Mouse (Mus musculus) naive thymus-derived CD4-positive, alpha-beta T cell, adult 2 months (primary cell): ENCODE measurements around the gene Yipf3.

Experiments used
- DNase-seq: peaks from one replicate; pipeline ENCODE4 v3.0.0-alpha.2; 2011; ENCODE audit warnings: low read depth

The Yipf3 gene

DNA sequence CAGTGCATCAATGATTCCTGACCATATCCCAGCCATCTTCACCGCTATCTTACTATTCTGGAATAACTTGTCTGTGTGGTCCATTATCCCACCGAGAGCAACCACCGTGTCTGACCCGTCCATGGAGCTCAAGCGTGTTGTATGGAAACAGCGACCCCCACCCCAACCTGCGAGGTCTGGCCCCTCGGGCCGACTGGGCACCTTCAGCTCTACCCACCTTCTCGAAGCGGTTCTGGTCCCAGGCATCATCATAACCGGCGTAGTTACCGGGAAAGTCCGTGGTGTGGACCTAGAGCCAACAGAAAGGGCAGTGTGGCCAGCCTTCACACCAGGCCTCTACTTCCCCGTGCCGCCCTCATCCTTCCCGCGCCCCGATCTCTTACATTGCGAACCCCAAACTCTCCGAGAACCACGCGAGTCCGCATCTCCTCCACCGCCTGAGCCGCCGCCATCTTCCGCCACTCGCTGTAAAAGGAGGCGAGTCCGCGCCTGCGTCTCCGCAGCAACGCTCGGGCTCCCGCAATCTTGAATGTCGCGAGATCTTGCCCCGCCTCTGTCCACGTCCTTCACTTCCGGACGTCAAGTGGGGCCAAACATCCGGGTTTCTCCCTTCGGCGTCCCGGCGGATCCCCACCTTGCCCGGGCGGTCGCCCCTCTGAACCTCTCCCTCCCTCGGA lies at the start of gene Yipf3, which contains the start of gene Polr1c:
Yipf3 (plus strand) TSS at position 569 of the 677 bp plus-strand sequence.
Polr1c (minus strand) TSS at position 543 of the 677 bp plus-strand sequence.
- peak; percentile 93 for DNase-seq

DNA sequence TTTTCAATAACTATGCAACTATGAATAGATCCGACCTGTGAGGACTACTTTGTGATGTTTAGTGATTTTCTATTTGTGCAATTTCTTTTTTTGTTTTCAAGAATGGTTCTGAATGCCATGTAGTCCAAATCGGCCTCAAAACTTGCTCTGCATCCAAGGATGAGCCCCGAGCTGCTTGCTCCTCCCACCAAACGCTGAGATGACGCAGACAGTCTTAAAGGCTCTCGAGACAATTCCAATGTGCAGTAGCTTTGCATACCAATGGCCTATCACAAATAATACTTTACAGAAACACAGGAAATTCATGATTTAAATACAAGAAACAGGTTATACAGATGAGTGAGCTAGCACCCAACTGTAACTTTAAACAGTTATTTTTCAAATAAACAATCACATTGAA lies 46.7 kb upstream of the Yipf3 start:
- DNase-seq: no peak

DNA sequence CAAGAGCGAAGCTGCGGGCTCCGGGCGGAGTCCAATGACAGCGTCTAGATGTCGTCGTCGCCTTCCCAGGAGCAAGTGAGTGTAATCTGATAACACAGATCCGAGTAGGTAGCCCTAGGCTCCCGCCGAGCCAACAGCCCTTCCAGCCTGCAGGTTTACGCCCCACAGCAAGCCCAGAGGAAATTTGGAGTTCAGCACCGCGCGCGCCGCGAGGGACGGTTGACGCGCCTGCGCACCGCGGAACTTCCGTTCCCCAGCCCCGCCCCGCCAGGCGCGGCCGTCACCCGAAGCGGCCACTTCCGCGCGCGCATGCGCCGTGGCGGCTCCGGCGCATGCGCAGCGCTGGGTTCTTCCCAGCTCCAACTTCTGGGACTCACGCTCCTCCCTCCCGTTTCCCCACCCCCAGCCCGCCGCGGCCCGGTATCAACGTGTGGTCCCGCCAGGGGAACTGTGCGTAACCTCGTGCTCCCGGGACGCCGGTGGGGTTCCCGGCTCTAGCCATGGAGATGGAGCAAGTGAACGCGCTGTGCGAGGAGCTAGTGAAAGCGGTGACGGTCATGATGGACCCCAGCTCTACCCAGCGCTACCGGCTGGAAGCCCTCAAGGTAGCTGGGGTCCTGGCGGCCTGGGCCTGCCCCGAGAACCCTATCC lies 45.3 kb upstream of the Yipf3 start, which contains the start of the genes Polh and Xpo5:
Polh (minus strand) TSS at position 225 of the 651 bp plus-strand sequence.
Xpo5 (plus strand) TSS at position 362 of the 651 bp plus-strand sequence.
- DNase-seq: peak; percentile 96

DNA sequence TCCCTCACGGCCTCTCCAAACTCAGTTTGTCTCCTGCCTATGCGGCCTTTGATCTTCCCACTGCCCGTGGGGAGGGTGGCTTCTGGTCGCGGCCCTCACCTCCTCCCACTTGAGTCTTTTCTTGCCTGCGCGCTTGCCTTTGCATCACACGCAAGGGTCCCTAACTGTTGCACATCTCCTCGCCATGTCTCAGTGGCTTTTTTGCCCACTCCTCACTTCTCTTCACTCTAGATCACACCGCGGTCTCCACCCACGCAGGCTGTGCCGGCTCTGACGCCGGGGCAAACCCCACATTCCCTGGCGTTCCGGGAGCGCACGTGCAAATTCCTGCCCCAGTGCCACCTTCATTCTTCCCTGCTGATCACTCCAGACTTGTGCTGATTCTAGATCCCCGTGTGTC lies 44.8 kb upstream of the Yipf3 start:
- DNase-seq: no peak

DNA sequence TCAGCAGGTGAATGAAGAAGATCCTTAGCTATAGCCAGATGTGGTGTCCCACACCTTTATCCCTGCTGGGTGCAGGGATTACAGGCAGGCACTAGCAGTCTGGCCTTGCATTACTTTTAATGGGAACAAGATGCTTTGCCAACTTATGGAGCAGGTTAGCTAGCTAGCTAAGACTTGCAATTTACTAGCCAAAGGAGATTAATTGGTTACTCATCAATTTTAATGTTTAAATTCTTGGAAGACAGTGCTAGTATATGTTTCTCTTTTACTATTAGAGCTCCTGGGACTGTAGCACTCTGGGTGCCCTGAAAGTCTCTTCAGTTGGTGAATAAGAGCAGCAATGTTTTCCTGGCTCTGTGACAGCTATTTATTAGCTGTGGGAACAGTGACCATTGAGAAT lies 41.2 kb upstream of the Yipf3 start:
- no peak for DNase-seq

DNA sequence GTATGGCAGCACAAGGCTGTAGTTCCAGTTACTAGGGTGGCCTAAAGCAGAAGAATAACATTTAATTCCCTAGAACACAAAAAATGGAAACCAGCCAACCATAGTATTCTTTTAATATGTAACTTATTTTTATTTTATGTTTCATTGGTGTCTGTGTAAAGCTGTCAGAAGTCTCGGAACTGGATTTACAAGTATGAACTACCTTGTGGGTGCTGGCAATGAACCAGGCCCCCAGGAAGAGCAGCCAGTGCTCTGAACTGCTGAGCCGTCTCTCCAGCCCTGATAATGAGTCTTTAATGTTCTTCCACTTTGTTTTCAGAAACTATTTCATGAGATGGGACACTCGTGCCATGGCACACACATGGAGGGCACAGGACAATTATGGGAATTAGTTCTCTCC lies 37.3 kb upstream of the Yipf3 start:
- DNase-seq: no peak

DNA sequence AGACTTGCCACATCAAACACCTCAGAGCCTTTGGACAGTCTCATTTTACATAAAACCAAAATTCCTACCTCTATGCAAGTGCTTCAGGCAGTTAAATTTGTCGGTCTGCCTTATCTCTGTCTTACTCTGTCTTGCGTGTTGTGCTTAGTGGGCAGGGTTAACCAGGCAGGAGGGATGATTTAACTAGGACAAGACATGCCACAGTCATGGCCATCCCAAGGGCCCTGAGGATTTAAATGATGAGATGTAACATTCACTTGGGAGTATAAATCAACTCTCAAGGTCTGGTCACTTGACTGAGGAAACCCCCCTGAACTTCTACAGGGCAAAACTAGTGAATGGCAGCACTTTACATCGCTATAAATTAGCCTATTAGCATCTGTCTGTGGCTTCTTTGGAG lies 26.3 kb upstream of the Yipf3 start:
- DNase-seq: no peak

DNA sequence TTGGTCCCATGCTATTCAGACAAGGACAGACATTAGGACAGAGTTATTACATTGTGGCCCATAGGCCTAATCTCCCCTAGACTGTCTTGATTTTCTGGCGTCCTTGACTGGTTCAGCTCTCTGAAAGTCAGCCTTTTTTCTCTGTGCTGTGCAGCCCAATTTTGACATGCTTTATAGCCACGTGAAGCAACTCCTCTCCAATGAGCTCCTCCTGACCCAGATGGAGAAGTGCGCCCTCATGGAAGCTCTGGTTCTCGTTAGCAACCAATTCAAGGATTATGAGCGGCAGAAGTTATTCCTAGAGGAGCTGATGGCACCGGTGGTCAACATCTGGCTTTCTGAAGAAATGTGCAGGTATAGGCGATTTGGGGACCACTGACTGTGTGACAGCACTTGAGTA lies 20.3 kb upstream of the Yipf3 start:
- no peak for DNase-seq

DNA sequence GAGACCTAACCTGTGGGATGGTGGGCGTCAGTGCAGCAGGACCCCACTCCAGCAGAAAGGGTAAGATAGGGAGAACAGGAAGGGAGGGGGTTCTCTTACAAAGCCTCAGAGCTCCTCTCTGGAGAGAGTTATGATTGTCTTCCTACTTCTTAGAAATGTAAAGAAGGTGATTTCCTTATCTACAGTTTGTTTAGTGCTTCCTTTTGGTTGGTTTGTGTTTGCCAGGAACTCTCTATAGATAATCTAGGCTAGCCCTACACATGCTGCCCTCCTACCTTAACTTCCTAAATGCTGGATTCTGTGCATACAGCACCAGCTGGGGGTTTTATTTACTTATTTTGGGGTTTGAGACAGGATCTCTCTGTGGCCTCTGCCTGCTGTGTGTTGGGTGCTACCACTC lies 11.8 kb upstream of the Yipf3 start:
- DNase-seq: no peak

DNA sequence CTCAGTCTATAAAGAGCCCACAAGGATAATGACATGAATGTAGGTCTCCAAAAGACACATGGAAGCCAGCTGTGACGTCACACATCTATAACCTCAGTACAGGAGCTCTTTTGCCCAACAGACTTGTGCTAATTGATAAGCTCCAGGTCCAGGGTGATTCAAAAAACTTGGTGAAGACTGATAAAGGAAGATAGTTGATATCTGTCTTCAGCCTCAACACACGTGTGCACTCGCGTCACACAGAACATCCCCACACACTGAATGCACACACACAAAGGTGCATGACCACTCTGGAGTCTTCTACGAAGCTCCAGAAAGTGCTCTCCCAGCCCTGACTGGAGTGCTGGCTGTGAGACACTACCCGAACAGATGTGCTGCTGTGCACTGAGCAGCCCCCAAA lies 10.8 kb upstream of the Yipf3 start:
- no peak for DNase-seq

DNA sequence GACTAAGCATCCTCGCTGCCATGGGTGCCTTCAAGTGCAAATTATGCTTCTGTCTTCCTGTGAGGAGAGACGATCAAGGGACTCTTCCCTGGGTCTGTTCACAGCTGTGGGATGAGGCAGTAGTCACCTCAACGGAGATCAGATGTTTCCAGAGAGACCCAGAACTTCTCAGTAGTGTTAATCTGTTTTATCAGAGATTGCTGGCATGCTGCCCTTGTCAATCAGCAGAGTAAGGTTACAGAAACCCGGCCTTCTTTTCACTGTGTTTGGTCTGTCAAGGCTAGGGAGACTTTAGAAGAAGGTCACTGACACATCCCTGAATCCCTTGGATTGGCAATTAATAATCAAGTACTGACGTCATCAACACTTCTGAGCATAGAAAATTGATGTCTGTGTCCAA lies 10.4 kb upstream of the Yipf3 start:
- no peak for DNase-seq

DNA sequence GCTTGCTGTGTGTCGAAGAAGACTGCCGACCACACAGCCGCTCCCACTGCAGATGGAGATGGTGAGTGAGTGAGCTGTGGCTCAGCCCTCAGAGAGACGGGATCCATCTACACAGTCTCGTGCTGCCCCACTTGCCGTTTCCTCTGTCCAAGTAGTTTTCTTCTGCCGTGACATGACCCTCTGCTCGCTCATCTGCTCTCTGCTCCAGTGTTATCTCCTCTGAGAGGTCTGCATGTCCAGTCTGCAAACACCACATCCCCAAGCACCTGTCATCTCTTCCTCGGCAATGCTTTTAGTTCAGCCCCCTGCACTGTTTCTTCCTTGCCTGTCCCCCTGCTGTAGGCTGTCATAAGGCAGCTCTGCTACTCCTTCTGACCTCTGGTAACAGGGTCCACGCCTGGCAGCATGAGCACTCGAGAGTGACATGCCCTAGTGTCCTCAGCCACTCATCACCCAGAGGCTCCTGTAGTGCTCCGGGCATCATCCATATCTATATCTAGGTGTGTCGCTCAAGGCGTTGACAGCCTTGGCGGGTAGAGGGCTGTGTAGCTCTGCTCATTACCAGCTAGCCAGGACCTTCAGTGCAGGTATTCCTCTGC lies 8.3 kb upstream of the Yipf3 start:
- no peak for DNase-seq

DNA sequence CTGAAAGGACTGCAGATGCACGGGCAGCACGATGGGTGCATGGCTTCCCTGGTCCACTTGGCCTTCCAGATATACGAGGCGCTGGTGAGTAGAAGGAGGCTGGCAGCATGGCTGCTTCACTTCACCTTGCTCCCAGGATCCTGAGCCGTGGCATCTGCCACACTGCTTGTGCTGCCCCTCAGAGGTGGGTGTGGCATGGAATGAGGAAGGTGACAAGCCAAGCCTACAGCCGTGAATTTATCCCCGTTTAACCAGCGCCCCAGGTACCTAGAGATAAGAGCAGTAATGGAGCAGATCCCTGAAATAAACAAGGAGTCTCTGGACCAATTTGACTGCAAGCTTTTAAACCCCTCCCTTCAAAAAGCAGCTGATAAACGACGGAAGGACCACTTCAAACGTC lies 6.4 kb upstream of the Yipf3 start:
- DNase-seq: no peak

DNA sequence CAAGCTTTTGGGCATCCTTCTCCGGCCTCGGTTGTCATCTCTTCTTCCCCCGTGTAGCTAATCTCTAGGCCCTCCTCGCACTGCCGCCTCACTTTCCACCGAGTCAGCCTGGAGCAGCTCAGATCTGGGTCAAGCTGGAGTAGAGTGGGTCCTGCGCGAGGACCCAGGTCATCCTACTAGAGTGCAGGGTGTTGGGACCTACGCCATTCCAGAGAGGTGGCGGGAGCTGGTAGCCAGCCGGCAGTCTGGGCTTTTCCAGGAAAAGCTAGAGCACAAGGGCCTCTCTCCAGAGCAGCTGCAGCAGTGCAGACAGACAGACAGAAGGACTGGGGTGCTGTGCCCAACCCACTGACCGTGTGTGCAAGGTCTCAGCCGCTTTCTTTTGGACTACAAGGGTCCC lies 5.6 kb upstream of the Yipf3 start:
- no peak for DNase-seq

DNA sequence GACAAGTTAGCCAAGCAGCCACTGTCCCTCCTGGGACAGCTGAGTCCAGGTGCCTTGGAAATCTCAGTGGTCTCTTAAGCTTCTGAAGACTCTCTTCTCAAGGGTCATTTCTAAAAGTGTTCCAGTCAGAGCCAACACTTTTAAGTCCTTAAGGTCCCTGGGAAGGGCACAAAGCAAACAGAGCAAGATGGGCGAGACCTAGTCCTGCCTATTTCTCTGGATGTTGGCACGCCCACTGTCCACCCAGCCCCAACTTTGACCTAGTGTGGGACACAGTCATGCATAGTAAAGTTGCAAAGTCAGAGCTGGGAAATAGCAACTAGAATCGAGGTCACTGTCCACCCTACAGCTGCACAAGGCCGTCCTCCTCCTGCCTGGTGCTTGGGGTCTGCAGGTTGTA lies 4.9 kb upstream of the Yipf3 start:
- no peak for DNase-seq

DNA sequence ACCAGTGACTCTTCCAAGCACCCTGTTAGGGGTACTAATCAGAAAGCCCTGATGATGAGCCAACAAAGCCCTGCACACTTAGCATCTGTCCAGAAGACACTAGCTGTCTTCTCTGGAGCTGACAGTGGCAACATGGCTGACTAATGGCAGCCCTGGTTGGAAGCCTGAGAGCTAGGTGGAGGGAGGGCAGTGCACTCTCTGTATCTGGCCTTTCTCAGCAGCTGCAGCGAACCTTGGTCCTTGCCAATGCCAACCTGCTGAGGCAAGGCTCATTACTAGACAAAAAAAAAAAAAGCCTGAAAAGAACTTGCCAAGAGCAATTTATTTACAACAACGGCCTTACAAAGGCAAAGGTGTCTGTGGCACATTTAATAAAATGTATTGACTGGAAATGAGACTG lies 4.3 kb upstream of the Yipf3 start:
- DNase-seq: no peak

DNA sequence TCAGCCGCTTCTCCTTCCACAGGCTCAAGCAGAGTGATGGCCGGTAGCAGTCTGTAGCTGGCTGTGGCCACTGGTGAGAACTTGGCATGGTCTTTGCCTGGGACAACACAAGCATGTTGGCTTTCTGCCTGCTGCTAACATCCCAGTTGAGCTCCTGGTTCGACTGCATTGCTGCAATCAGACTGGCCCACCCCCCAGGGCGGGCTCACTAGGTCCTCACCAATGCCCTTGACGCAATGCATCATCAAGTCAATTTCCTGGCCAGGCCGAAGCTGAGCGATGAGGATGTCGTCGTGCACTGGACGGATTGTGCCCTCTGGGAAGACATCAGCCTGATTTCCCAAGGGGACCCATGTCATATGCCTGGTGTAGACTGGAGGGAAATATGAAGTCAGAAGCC lies 3.3 kb upstream of the Yipf3 start:
- no peak for DNase-seq

DNA sequence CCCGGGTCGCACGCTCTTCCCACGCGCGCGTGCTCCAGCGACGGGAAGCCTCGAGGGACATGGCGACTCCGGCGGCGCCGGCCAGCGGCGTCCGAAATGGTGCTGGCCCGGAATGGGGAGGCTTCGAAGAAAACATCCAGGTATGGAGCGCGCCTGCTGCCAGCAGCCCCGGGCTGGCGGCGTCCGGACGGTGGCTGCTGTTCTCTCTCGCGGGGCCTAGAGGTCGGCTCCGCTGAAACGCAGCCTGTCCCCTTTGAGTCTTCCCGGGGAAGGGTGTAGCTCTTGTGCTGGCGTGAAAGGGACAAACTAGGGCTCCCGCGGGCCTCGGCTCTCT lies 276 bp downstream of the Yipf3 start:
- no peak for DNase-seq

DNA sequence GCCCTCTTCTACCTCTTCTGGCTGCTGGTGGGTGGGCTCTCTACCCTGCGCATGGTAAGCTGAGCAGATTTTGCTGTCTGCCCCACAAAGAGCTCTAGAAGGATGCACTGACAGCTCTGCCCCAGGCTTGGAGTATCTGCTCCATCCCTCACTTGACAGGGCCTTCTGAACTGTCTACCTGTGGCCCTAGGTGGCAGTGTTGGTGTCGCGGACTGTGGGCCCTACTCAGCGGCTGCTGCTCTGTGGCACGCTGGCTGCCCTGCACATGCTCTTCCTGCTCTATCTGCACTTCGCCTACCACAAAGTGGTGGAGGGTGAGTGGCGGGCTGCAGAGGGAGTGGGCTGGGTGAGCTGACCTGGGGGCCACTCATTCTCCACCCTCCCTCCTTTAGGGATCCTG lies 3.3 kb downstream of the Yipf3 start:
- DNase-seq: peak; percentile 38

DNA sequence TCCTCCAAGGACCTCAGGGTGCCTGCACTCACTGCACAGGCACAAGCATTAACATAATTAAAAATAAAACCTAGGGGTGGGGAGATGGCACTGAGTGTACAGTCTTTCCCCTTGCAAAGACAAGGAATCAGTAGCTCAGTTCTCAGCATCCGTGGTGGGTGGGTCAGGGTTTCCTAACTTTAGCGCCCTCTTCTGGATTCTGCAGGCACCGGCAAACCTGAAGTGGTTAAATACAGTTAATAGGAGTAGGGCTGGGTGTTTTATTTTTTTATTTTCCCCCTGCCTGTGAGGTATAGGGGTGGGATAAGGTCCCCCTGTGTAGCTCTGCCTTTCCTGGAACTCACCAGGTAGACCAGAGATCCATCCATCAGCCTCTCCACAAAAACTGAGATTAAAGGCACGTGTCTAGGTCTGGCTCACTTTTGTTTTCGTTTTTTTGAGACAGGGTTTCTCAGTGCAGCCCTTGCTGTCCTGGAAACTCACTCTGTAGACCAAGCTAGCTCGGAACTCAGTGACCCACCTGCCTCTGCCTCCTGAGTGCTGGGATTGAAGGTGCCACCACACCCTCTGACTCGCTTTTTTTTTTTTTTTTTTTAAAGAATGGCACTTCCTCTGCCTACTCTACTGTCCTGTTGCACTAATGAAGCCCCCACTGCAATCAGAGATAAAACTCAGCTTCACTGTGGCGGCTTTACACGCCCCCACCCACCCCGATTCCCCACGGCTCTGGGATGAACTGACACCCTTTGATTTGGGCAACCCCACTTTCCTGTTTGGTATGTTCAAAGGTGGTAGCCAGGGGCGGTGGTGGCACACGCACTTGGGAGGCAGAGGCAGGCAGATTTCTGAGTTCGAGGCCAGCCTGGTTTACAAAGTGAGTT lies 4.9 kb downstream of the Yipf3 start:
- DNase-seq: peak; percentile 67

DNA sequence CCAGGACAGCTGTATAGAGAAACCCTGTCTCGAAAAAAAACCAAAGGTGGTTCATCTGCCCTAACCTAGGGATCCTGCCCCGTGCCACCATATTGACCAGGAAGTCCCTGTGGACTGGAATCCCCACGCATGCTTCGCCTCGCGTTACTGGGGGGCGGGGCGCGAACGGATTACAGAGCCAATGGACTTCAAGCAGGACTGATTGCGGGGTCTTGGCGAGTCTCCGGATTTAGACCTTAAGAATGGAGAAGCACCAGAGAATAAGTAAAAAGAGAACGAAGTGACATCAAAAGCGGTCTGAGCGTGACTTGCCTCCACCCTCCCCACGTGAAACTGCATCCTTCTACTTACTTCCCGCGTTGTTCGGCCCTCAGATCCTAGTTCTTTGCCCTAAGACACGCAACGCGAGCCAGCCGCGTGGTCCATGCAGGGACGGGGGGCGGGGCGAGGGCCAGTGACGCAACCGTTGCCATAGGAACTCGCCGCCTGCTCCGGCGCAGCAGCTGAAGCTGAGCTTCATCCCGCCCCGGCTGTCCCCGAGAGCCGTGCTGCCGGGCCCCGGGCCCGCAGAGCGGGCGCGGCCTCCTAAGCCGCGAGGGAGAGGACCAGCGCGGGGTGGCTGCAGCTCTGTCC lies 5.7 kb downstream of the Yipf3 start, which contains the start of gene Lrrc73:
Lrrc73 (plus strand) TSS at position 80 of the 633 bp plus-strand sequence.
- peak; percentile 93 for DNase-seq

DNA sequence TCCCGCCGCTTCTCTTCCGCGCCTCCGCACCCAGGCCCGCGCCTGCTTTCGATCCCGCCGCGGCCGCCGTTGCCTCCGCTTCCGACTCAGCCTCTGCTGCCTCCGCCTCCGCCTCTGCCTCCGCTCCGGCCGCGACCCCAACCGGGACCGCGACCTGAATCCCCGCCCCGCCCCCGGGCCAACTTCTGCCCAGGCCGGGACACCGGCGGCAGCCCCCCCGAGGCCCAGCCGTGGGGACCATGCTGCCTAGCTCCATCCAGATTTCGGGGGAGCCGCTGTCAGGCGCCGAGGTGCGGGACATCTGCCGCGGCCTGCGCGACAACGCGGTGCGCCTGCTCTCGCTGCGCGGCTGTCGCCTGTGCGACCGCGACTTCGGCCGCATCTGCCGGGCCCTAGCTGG lies 6.2 kb downstream of the Yipf3 start:
- DNase-seq: no peak
